Mouse (Mus musculus) forebrain, embryonic 15.5 days (tissue): ENCODE measurements around the gene AK157302. TPM values are rescaled to one million over a fixed set of nuclear protein-coding genes. Genes with fewer than 3 reads are reported as not detected.

Experiments
- microRNA counts: library from miRNA; unstranded; fragments of <30 nt; microRNA quantifications from one replicate; lab custom pipeline; 2016
- microRNA-seq: library from miRNA; unstranded; fragments of <30 nt; microRNA quantifications from one replicate; pipeline ENCODE4, GENCODE M21; 2016
- polyA plus RNA-seq: library from polyadenylated mRNA; unstranded; fragments of >200 nt; fragmentation: Nextera tagmentation; extraction: Ambion mirVana; gene quantifications from 2 replicates; pipeline ENCODE4 v1.2.1, GENCODE M21; 2015

AK157302 gene
- polyA plus RNA-seq, 1 experiment from 2014 or later = 0.23 TPM

MicroRNAs encoded within 50 kb of the gene (microRNA counts, 519-probe panel; counts per million panel counts)
- microRNA mmu-miR-1896 (lab: Ali Mortazavi, UCI) = 3,118 counts per million, percentile 74 among the panel's probes with 10 or more counts

Small RNAs within 50 kb of the gene (microRNA-seq; reads per million reads assigned to microRNA genes)
- not detected for gene Mir1896

Other genes with a start within 250 kb of the AK157302 start
- gene Gpx5, start 202.5 kb upstream of the AK157302 start, polyA plus RNA-seq = not detected in 2 replicates
- gene Gpx6, start 183.1 kb upstream of the AK157302 start, polyA plus RNA-seq = not detected in 2 replicates
- not detected in 2 replicates for gene Olfr1367, start 148.3 kb upstream of the AK157302 start, polyA plus RNA-seq
- 16.4 and 16.7 TPM in 2 replicates for gene Zscan12, start 132.4 kb upstream of the AK157302 start, polyA plus RNA-seq
- 94.1 and 98.8 TPM in 2 replicates for gene Zkscan3, start 92.5 kb upstream of the AK157302 start, polyA plus RNA-seq
- gene Pgbd1, start 54.2 kb upstream of the AK157302 start, polyA plus RNA-seq = 2.8 and 3.5 TPM in 2 replicates
- 19.3 and 20.8 TPM in 2 replicates for gene Zscan26, start 41.5 kb upstream of the AK157302 start, polyA plus RNA-seq
- gene Nkapl, start 26.7 kb upstream of the AK157302 start, polyA plus RNA-seq = 3.4 and 3.5 TPM in 2 replicates
- 9.4 and 11.0 TPM in 2 replicates for gene Zkscan4, start 16.3 kb upstream of the AK157302 start, polyA plus RNA-seq
- gene Gm10065, start 15.8 kb upstream of the AK157302 start, polyA plus RNA-seq = not detected in 2 replicates
- gene Gm11273, start 6.2 kb downstream of the AK157302 start, polyA plus RNA-seq = 4.5 and 8.2 TPM in 2 replicates
- gene Zkscan8, start 35.9 kb downstream of the AK157302 start, polyA plus RNA-seq = 4.9 and 5.4 TPM in 2 replicates
- gene Olfr1366, start 47.6 kb downstream of the AK157302 start, polyA plus RNA-seq = 0.14 and 0.28 TPM in 2 replicates
- 0.06 TPM in 1 of 2 replicates, not detected in the other for gene Olfr1535, start 64.7 kb downstream of the AK157302 start, polyA plus RNA-seq
- not detected in 2 replicates for gene Olfr1364, start 86.5 kb downstream of the AK157302 start, polyA plus RNA-seq
- gene Olfr1362, start 118.8 kb downstream of the AK157302 start, polyA plus RNA-seq = not detected in 2 replicates
- gene Olfr11, start 147.3 kb downstream of the AK157302 start, polyA plus RNA-seq = 0.08 TPM in 1 of 2 replicates, not detected in the other
- gene Olfr1361, start 168.2 kb downstream of the AK157302 start, polyA plus RNA-seq = not detected in 2 replicates
- gene Olfr1360, start 182.2 kb downstream of the AK157302 start, polyA plus RNA-seq = not detected in 2 replicates
- gene Olfr1359, start 202.9 kb downstream of the AK157302 start, polyA plus RNA-seq = not detected in 2 replicates
- 2.2 TPM in 1 of 2 replicates, not detected in the other for gene Hist1h2bl, start 220.9 kb downstream of the AK157302 start, polyA plus RNA-seq
- 10.1 and 26.0 TPM in 2 replicates for gene Hist1h2ai, start 221.2 kb downstream of the AK157302 start, polyA plus RNA-seq
- gene Hist1h3h, start 222.4 kb downstream of the AK157302 start, polyA plus RNA-seq = 10.8 and 11.6 TPM in 2 replicates
- gene Hist1h2bm, start 226.8 kb downstream of the AK157302 start, polyA plus RNA-seq = 2.1 and 2.6 TPM in 2 replicates
- gene Hist1h4j, start 239.8 kb downstream of the AK157302 start, polyA plus RNA-seq = 0.83 and 1.5 TPM in 2 replicates